Mouse (Mus musculus) adrenal gland, adult 10 weeks (tissue): ENCODE results near the gene Fam178b. TPM values are rescaled to one million over a fixed set of nuclear protein-coding genes. Genes with fewer than 3 reads are reported as not detected.

Experiments
- polyA plus RNA-seq: library from polyadenylated mRNA; stranded (reverse); fragments of 350-450 nt; fragmentation: Illumina TruSeq; extraction: RNeasy Lipid Tissue Mini Kit (QIAGEN cat#74804); gene quantifications from one replicate; pipeline ENCODE4 v1.2.3, GENCODE M21; 2014; ENCODE audit warnings: low read depth, low replicate concordance

Fam178b gene
- not detected for polyA plus RNA-seq

GRCm38 (mm10) chr1:36682620-36683355 is at the start of gene Fam178b:
Fam178b (minus strand) TSS chr1:36683183.

GRCm38 (mm10) chr1:36714311-36714710 is 31.3 kb upstream of the Fam178b start, which contains the start of gene Actr1b:
Actr1b (minus strand) TSS chr1:36714422.

GRCm38 (mm10) chr1:36709854-36710280 is 26.9 kb upstream of the Fam178b start, which contains the start of gene 4933424G06Rik:
4933424G06Rik (plus strand) TSS chr1:36710149.

GRCm38 (mm10) chr1:36691271-36692155 is 8.5 kb upstream of the Fam178b start, which contains the start of gene Cox5b:
Cox5b (plus strand) TSS chr1:36691449.

GRCm38 (mm10) chr1:36558031-36558993 is 124.7 kb downstream of the Fam178b start, which contains the start of gene Sema4c:
Sema4c (minus strand) TSS chr1:36558349.

GRCm38 (mm10) chr1:36546888-36547471 is 136.0 kb downstream of the Fam178b start, which contains the start of gene Ankrd39:
Ankrd39 (minus strand) TSS chr1:36547445.

GRCm38 (mm10) chr1:36539186-36539585 is 143.8 kb downstream of the Fam178b start, which contains the start of gene Gm42417:
Gm42417 (minus strand) TSS chr1:36539429.

GRCm38 (mm10) chr1:36536783-36537182 is 146.2 kb downstream of the Fam178b start, which contains the start of gene Ankrd23:
Ankrd23 (minus strand) TSS chr1:36536883.

Other genes starting within 250 kb of the Fam178b start
- 16.3 TPM for gene Lman2l, start 237.9 kb downstream of the Fam178b start, polyA plus RNA-seq
- 1.6 TPM for gene Cnnm4, start 211.6 kb downstream of the Fam178b start, polyA plus RNA-seq
- 11.4 TPM for gene Cnnm3, start 171.3 kb downstream of the Fam178b start, polyA plus RNA-seq
- 7.8 TPM for gene Ankrd23, start 146.3 kb downstream of the Fam178b start, polyA plus RNA-seq
- gene Gm42417, start 143.8 kb downstream of the Fam178b start, polyA plus RNA-seq: not detected
- gene Ankrd39, start 135.7 kb downstream of the Fam178b start, polyA plus RNA-seq: 3.6 TPM
- 1.7 TPM for gene Sema4c, start 124.8 kb downstream of the Fam178b start, polyA plus RNA-seq
- gene Cox5b, start 8.3 kb upstream of the Fam178b start, polyA plus RNA-seq: 87.3 TPM
- gene 4933424G06Rik, start 27.0 kb upstream of the Fam178b start, polyA plus RNA-seq: not detected
- gene Actr1b, start 31.2 kb upstream of the Fam178b start, polyA plus RNA-seq: 22.0 TPM
- not detected for gene Zap70, start 78.6 kb upstream of the Fam178b start, polyA plus RNA-seq